Mouse (Mus musculus): ENCODE results near the gene Pon1.

DNA sequence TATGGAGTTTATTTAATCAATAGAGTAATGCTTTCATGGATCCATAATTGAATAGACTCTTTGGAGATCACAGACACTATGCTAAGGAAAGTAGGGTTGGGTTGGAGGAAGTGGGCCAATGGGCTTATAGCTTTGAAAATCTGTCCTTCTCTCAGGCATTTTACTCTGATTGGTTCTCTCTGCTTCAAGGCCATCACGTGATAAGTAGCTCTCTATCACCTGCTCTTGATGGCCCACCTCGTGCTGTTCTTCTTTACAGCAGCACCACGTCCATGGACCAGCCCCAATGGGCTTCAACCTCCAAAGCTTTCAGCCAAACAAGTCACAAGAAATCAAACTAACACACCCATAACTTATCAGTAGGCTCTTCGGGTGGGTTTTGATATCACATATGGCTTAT is 3.0 kb downstream of the Pon1 start:
- TF ChIP-seq CTCF (conservative IDR thresholded peaks at IDR 0.05; ENCODE audit: insufficient read depth, insufficient read length, low read depth, low read length) (no peak), POLR2A (IDR thresholded peaks at IDR 0.05; ENCODE audit: low read depth, low read length) (no peak)
